Mouse (Mus musculus) brain, embryonic 14.5 days (tissue): ENCODE data around the gene Zfp383. TPM values are rescaled to one million over a fixed set of nuclear protein-coding genes. Genes with fewer than 3 reads are reported as not detected.

Experiments used
- DNase-seq: peaks from one replicate; pipeline ENCODE4 v3.0.0-alpha.2; 2011; ENCODE audit warnings: low read depth
- CTCF ChIP-seq: fragments of 200-500 bp; IDR thresholded peaks from 2 replicates; pipeline ENCODE4 v1.5.1; 2012; ENCODE audit warnings: inconsistent platforms, mild to moderate bottlenecking, moderate library complexity, borderline replicate concordance; ENCODE audit not compliant: insufficient read depth, insufficient read length; ENCODE audit errors: extremely low read depth
- POLR2A ChIP-seq: fragments of 200-500 bp; IDR thresholded peaks from 2 replicates; pipeline ENCODE4 v1.6.1; 2012; ENCODE audit warnings: mild to moderate bottlenecking, inconsistent platforms, borderline replicate concordance; ENCODE audit not compliant: poor library complexity, insufficient read depth, insufficient read length, severe bottlenecking; ENCODE audit errors: extremely low read depth
- polyA plus RNA-seq: library from polyadenylated mRNA; depleted of rRNA; stranded (reverse); fragments of >200 nt; gene quantifications from 2 replicates; pipeline ENCODE4 v1.2.3, GENCODE M21; 2012

Gene Zfp383
- polyA plus RNA-seq, 1 experiment, result 18.2 TPM

GRCm38 (mm10) chr7:29906682-29907058 lies 1.4 kb upstream of the Zfp383 start:
- DNase-seq, result no peak
- TF ChIP-seq CTCF, result no peak
- TF ChIP-seq POLR2A, result no peak

DNA sequence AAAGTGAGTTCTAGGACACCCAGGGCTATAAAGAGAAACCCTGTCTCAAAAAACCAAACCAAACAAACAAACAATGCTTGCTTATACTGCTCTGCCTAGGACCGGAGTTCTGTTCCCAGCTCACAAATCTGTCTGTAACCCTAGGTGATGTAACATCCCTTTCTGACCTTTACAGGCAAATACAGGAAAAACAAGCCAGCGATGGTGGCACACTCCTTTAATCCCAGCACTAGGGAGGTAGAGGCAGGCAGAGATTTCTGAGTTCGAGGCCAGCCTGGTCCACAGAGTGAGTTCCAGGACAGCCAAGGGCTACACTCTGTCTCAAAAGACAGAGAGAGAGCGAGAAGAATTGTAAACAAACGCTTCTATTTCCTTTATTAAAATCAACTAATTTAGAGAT lies 817 bp upstream of the Zfp383 start:
- no peak for DNase-seq
- TF ChIP-seq CTCF (no peak), POLR2A (no peak)

DNA sequence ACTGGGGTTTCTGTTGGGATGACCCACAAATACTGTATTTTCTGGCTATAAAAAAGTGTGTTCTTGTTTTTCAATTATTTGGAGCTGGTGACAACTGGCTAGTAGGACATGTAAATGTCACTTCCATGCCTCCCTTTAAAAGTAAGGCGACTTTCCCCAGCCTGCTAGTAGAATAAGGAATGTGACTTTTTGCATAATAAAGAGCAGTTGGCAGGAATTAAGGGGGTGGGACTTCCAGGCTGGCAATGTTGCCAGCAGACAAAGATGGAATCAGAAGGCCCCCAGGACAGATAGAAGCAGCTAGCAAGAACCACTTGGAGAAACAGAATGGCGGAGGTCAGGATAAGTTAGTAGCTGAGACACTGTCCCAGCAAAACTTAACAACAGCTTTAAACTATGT lies 2.2 kb downstream of the Zfp383 start:
- TF ChIP-seq POLR2A (no peak), CTCF (no peak)
- peak; percentile 27 for DNase-seq

- DNase-seq, result no peak
- TF ChIP-seq POLR2A (no peak), CTCF (no peak)
Measured at GRCm38 (mm10) chr7:29912172-29912571, 4.1 kb downstream of the Zfp383 start.

DNA sequence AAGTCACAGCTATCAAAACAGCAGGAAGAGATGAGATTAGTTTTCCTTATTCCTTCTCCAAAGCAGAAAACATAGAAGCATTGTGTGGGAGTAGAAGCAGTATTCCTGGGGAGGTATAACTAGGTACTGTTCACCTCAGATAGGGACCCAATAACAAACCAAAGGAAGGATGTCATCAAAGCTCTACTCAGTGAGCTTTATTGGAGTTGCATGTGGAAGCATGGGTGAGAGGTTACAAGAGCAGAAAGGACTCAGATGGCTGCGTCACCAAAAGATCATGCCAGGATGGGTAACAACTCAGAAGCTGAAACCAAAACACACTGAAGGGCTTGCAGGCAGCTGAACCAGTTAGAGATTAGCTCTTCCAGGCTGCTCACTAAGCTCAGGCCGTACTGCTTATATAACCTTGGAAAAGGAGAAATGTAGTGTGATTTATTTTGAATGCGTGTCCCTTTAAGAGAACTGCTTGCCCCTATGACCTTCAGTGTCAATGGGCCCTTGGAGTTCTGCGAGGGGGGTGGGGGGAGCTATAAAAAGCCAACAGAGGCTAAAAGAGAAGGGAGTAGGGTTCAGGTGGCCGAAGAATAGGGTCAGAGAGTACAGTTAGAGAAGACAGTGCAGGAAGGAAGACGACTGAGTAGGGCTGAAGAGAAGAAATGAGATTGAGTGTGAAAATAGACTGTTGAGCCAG lies 9.5 kb downstream of the Zfp383 start:
- TF ChIP-seq CTCF (no peak), POLR2A (no peak)
- no peak for DNase-seq

DNA sequence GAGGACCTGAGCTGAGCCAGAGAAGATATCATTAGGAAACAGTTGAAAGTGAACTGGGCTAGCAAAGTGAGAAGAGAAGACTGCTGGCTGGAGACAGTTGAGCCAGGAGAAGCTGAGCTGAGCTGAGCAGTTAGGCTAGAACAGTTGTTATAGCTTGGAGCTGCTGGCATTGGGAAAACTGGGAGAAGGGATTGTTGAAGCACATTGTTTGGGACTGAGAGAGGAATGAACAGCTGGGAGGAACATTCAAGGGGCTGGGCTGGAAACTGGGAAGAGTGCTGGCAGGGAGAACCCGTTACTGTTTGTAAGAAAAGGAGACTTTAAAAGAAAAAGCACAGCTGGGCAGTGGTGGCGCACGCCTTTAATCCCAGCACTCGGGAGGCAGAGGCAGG lies 10.0 kb downstream of the Zfp383 start:
- TF ChIP-seq POLR2A (no peak), CTCF (no peak)
- DNase-seq, result no peak

GRCm38 (mm10) chr7:29921439-29922093 lies 13.5 kb downstream of the Zfp383 start:
- DNase-seq, result no peak

DNA sequence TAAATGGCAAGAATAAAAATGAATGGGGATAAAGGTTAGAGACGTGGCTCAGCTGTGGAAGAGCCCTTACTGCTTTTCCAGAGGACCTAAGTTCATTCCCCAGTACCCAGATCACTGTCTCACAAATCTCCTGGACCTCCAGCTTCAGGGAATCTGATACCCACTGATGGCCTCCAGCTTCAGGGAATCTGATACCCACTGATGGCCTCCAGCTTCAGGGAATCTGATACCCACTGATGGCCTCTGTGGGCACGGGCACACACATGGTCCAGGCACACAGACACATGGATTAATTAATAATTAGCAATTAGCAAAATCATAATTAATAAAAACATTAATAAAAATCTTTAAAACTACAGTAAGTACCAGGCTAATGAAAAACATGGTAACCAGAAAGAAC lies 14.8 kb downstream of the Zfp383 start:
- no peak for DNase-seq
- TF ChIP-seq POLR2A (no peak), CTCF (no peak)

More at GRCm38 (mm10) chr7:29921439-29922093, 13.5 kb downstream of the Zfp383 start:
- TF ChIP-seq CTCF (no peak), POLR2A (no peak)

DNA sequence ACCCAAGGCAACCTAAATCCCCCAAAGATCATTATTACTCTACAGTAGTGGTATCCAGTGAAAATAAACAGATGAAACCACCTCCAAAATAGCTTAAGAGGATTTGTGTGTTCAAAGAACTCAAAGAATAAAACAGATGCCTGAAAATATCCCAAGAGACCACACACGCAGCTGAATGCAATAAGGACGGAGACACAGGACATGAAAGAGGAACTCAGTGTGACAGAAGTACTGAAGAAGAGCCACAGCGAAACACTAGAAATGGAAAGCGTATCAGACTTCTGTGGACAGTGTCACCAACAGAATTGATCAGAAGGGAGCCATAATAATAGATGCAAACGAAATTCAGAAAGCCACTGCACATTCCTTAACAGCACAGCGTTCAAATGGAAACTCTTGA lies 30.8 kb downstream of the Zfp383 start:
- TF ChIP-seq CTCF (no peak), POLR2A (no peak)
- no peak for DNase-seq

DNA sequence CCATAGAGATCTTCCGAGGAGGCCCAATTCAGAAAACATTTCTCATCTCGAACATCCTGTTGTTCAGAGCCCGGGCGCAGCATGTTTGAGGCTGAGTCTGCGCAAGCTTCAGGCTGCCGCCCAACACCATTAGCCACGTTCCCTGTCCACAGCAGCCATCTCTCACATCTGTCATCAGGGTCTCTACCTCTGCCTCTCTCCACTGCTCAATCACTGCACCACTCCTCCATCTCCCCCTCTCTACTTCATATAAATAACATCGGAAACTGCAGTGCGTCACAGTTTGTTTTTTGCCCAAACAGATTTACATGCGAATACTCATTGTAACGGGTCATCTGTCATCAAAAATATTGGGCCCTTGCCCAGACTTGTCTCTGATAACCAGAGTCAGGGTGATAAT lies 33.0 kb downstream of the Zfp383 start:
- peak; percentile 26 for DNase-seq
- TF ChIP-seq CTCF (no peak), POLR2A (no peak)

- no peak for TF ChIP-seq POLR2A
- TF ChIP-seq CTCF, result no peak
Measured at GRCm38 (mm10) chr7:29942740-29943139, 34.7 kb downstream of the Zfp383 start.

DNA sequence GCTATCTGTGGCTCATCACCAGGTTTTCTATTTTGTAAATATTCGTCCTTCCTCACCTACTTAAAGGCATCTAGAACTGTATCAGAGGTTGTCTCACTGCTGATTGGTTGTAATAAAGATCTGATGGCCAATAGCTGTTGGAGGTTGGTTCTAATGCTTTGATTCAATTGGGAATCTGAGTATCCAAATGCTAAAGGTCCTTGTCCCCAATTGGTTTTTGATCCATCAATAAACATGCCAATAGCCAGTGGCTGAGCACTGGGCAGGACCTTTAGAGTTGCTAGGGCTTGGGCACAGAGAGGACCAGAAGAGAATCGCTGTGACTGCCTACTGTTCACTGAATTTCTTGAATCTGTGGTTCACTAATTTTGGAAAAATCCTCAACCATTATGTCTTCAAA lies 35.7 kb downstream of the Zfp383 start:
- DNase-seq, result no peak
- TF ChIP-seq CTCF, result no peak
- TF ChIP-seq POLR2A, result no peak

More at GRCm38 (mm10) chr7:29942740-29943139, 34.7 kb downstream of the Zfp383 start:
- peak; percentile 9 for DNase-seq
